Mouse (Mus musculus): ENCODE data around the gene Ccr9. TPM values are rescaled to one million over a fixed set of nuclear protein-coding genes. Genes with fewer than 3 reads are reported as not detected.

The Ccr9 gene
- polyA plus RNA-seq, 1 experiment from 2014 or later: 0.03 TPM

DNA sequence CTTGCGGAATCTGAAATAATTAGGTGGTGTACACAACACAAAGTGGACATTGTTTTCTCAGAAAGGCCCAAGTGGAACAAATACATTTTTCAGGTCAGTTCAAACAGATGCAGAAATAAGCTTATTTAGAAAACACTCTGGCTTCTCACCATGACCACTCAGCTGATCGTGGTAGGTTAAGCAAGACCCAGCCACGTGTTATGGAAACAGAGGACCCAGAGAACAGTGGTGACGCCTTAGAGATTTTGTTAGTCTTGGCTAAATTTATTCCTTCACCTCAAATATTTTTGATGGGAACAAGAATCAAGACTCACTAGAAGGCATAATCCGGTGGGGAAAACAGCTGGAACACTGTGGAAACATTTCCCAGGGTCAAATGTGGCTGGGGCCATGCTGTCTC, 8.0 kb downstream of the Ccr9 start:
- no peaks in the 10 kb centered on the region for H3K36me3 ChIP-seq (ENCODE audit: control insufficient read depth, insufficient read depth, low read length)
- no peak overlapping the region for H3K4me2 ChIP-seq (ENCODE audit: low read depth, severe bottlenecking)
- no peak overlapping the region for H3K27ac ChIP-seq (replicated peaks; ENCODE audit: low read depth, low read length)
- 82% methylated on average over 5 of the region's 5 CpGs for WGBS
- H3K27me3 ChIP-seq (ENCODE audit: control insufficient read depth, insufficient read depth, low read length): no peaks in the 10 kb centered on the region
- no peaks in the 10 kb centered on the region for H3K4me1 ChIP-seq (ENCODE audit: control insufficient read depth, insufficient read depth, low read length)
- no peaks in the 10 kb centered on the region for H3K9me3 ChIP-seq (ENCODE audit: control insufficient read depth, low read length)
- no peak overlapping the region for H3K9ac ChIP-seq (ENCODE audit: low read length)
- no peak for ATAC-seq (ENCODE audit: insufficient number of reproducible peaks, low FRiP score, low TSS enrichment, low read depth)
- no peak for DNase-seq (ENCODE audit: low spot score)
- H3K4me3 ChIP-seq (ENCODE audit: low read depth, low read length): no peak overlapping the region

- no peak overlapping the region for H3K4me3 ChIP-seq (ENCODE audit: low read depth, low read length)
- H3K27me3 ChIP-seq (ENCODE audit: control insufficient read depth, insufficient read depth, low read length): no peaks in the 10 kb centered on the region
- 67% methylated on average over 1 of the region's 1 CpGs for WGBS
- no peak overlapping the region for H3K4me2 ChIP-seq (ENCODE audit: low read depth, severe bottlenecking)
- H3K27ac ChIP-seq (replicated peaks; ENCODE audit: low read depth, low read length): no peak overlapping the region
- no peaks in the 10 kb centered on the region for H3K4me1 ChIP-seq (ENCODE audit: control insufficient read depth, insufficient read depth, low read length)
- DNase-seq (ENCODE audit: low spot score) (no peak), ATAC-seq (ENCODE audit: insufficient number of reproducible peaks, low FRiP score, low TSS enrichment, low read depth) (no peak)
- H3K9me3 ChIP-seq (ENCODE audit: control insufficient read depth, low read length): no peaks in the 10 kb centered on the region
- no peaks in the 10 kb centered on the region for H3K36me3 ChIP-seq (ENCODE audit: control insufficient read depth, insufficient read depth, low read length)
- H3K9ac ChIP-seq (ENCODE audit: low read length): no peak overlapping the region
Observed at GRCm38 (mm10) chr9:123688227-123688626, 10.0 kb downstream of the Ccr9 start.

DNA sequence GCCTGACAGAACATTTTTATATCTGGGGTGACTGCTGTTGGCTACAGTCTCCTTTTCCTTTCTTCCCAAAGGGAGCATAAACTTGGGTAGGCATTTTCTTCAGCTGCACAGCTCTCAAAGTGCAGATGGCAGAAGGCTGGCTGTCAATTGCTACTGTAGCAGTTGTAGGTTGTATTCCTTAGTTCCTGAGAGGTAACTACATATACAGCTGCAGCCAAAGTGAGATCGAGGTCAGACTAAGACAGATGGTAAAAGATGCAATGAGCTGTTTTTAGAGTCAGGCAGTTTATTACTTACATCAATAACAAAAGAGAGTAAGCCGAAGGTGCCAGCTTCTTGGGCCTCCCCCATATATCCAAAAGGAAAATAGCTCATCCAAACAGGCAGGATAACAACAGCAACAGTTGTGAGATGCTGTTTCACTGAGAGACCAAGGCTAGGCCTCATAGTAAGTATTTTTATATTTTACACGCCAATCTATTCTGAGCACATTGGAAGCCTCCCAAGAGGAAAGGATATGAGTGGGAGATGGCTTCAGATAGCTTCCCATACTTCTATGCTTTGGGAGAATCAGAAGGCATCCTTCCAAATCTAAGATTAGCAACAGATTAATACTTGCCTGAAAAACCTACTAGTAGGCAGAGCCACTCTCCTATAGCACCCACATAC, 17.5 kb downstream of the Ccr9 start:
- H3K4me2 ChIP-seq (ENCODE audit: low read depth, severe bottlenecking): no peak overlapping the region
- H3K9me3 ChIP-seq (ENCODE audit: control insufficient read depth, low read length): no peaks in the 10 kb centered on the region
- H3K27me3 ChIP-seq (ENCODE audit: control insufficient read depth, insufficient read depth, low read length): no peaks in the 10 kb centered on the region
- ATAC-seq (ENCODE audit: insufficient number of reproducible peaks, low FRiP score, low TSS enrichment, low read depth) (no peak), DNase-seq (ENCODE audit: low spot score) (no peak)
- peaks cover 2% of the 10 kb centered on the region; the same call in 1 of the 2 replicates for H3K36me3 ChIP-seq (ENCODE audit: control insufficient read depth, insufficient read depth, low read length)
- H3K9ac ChIP-seq (ENCODE audit: low read length): no peak overlapping the region
- H3K4me3 ChIP-seq (ENCODE audit: low read depth, low read length): no peak overlapping the region
- 86% methylated on average over 3 of the region's 3 CpGs for WGBS
- no peak overlapping the region for H3K27ac ChIP-seq (replicated peaks; ENCODE audit: low read depth, low read length)
- no peaks in the 10 kb centered on the region for H3K4me1 ChIP-seq (ENCODE audit: control insufficient read depth, insufficient read depth, low read length)

DNA sequence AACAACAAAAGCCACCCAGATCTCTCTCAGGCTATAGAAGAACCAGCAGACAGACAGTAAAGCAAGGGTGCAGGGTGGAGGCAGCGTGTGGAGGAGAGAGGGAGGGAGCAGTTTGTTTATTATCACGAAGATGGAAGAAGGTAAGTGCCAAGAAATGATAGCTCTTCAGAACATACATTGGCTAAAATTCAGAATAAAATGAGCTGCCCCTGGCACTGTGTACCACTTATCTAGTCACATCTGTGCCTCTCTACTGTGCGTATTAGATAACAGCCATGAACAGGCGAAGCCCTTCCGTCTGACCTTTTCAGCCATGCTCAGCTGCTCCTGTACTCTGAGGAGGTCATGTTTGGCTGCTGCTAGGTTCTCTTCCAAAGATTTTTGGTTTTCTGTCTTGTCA, 23.6 kb downstream of the Ccr9 start:
- H3K4me2 ChIP-seq (ENCODE audit: low read depth, severe bottlenecking): no peak overlapping the region
- peaks cover 2% of the 10 kb centered on the region; the same call in 1 of the 2 replicates for H3K36me3 ChIP-seq (ENCODE audit: control insufficient read depth, insufficient read depth, low read length)
- no peak overlapping the region for H3K9ac ChIP-seq (ENCODE audit: low read length)
- ATAC-seq (ENCODE audit: insufficient number of reproducible peaks, low FRiP score, low TSS enrichment, low read depth) (no peak), DNase-seq (ENCODE audit: low spot score) (no peak)
- H3K4me3 ChIP-seq (ENCODE audit: low read depth, low read length): no peak overlapping the region
- no peaks in the 10 kb centered on the region for H3K27me3 ChIP-seq (ENCODE audit: control insufficient read depth, insufficient read depth, low read length)
- no peak overlapping the region for H3K27ac ChIP-seq (replicated peaks; ENCODE audit: low read depth, low read length)
- WGBS: 91% methylated on average over 5 of the region's 5 CpGs
- H3K4me1 ChIP-seq (ENCODE audit: control insufficient read depth, insufficient read depth, low read length): no peaks in the 10 kb centered on the region
- no peaks in the 10 kb centered on the region for H3K9me3 ChIP-seq (ENCODE audit: control insufficient read depth, low read length)

DNA sequence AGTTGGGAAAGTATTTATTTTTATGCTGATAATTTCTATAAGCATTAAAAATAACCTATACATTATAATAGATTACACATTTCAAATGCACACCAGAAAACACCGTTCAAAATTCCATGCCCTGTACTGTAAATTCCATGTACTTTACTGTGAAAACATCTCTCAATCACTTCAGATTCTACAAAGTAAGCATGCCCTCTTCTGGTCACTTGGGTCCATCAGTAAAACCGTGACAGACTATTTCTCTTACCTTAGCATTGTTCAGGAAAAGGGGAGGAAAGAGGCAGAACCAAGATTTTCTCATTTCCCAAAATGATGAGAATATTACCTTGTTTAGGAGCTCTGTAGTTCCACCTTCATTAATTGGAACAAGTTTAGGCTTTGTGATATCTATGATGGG, 31.0 kb downstream of the Ccr9 start:
- no peak overlapping the region for H3K4me2 ChIP-seq (ENCODE audit: low read depth, severe bottlenecking)
- no peak for ATAC-seq (ENCODE audit: insufficient number of reproducible peaks, low FRiP score, low TSS enrichment, low read depth)
- no peaks in the 10 kb centered on the region; the same call in 1 of the 2 replicates for H3K36me3 ChIP-seq (ENCODE audit: control insufficient read depth, insufficient read depth, low read length)
- H3K4me1 ChIP-seq (ENCODE audit: control insufficient read depth, insufficient read depth, low read length): no peaks in the 10 kb centered on the region
- no peak overlapping the region for H3K27ac ChIP-seq (replicated peaks; ENCODE audit: low read depth, low read length)
- H3K4me3 ChIP-seq (ENCODE audit: low read depth, low read length): no peak overlapping the region
- WGBS: 60% methylated on average over 2 of the region's 2 CpGs
- no peaks in the 10 kb centered on the region for H3K27me3 ChIP-seq (ENCODE audit: control insufficient read depth, insufficient read depth, low read length)
- no peak for DNase-seq (ENCODE audit: low spot score)
- H3K9me3 ChIP-seq (ENCODE audit: control insufficient read depth, low read length): no peaks in the 10 kb centered on the region
- H3K9ac ChIP-seq (ENCODE audit: low read length): no peak overlapping the region

DNA sequence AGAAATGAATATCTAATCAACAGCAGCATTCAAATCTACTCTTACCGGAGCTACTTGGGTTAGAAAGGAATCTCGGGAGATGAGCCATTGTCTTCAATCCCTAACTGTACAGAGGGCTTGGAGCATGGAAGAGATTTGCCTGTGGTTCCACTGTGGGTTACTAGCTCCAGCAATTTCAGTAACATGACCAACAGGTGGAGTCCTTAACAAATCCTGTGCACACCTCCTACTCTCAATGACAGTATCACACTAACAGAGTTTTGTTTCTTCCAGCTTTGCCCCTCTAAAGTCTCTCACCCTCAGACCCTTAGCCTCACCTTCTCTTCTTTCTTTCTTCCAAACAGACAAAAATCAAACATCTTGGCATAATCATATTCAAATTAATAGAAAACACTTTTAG, 34.9 kb downstream of the Ccr9 start:
- no peak overlapping the region for H3K9ac ChIP-seq (ENCODE audit: low read length)
- H3K4me2 ChIP-seq (ENCODE audit: low read depth, severe bottlenecking): no peak overlapping the region
- WGBS: 95% methylated on average over 2 of the region's 2 CpGs
- H3K9me3 ChIP-seq (ENCODE audit: control insufficient read depth, low read length): no peaks in the 10 kb centered on the region
- no peaks in the 10 kb centered on the region; the same call in 1 of the 2 replicates for H3K36me3 ChIP-seq (ENCODE audit: control insufficient read depth, insufficient read depth, low read length)
- no peaks in the 10 kb centered on the region for H3K27me3 ChIP-seq (ENCODE audit: control insufficient read depth, insufficient read depth, low read length)
- H3K27ac ChIP-seq (replicated peaks; ENCODE audit: low read depth, low read length): no peak overlapping the region
- no peaks in the 10 kb centered on the region for H3K4me1 ChIP-seq (ENCODE audit: control insufficient read depth, insufficient read depth, low read length)
- no peak for DNase-seq (ENCODE audit: low spot score)
- no peak overlapping the region for H3K4me3 ChIP-seq (ENCODE audit: low read depth, low read length)
- ATAC-seq (ENCODE audit: insufficient number of reproducible peaks, low FRiP score, low TSS enrichment, low read depth): no peak

- Histone ChIP-seq H3K27me3 (ENCODE audit: control insufficient read depth, insufficient read depth, low read length) (no peaks in the 10 kb centered on the region), H3K36me3 (ENCODE audit: control insufficient read depth, insufficient read depth, low read length) (no peaks in the 10 kb centered on the region), H3K9ac (ENCODE audit: low read length) (no peak overlapping the region), H3K9me3 (ENCODE audit: control insufficient read depth, low read length) (no peaks in the 10 kb centered on the region), H3K4me2 (ENCODE audit: low read depth, severe bottlenecking) (no peak overlapping the region), H3K4me1 (ENCODE audit: control insufficient read depth, insufficient read depth, low read length) (no peaks in the 10 kb centered on the region), H3K27ac (replicated peaks; ENCODE audit: low read depth, low read length) (no peak overlapping the region), H3K4me3 (ENCODE audit: low read depth, low read length) (no peak overlapping the region)
- DNase-seq (ENCODE audit: low spot score): no peak
- no peak for ATAC-seq (ENCODE audit: insufficient number of reproducible peaks, low FRiP score, low TSS enrichment, low read depth)
- 42% methylated on average over 3 of the region's 3 CpGs for WGBS
Observed at GRCm38 (mm10) chr9:123716301-123716700, 38.1 kb downstream of the Ccr9 start.

DNA sequence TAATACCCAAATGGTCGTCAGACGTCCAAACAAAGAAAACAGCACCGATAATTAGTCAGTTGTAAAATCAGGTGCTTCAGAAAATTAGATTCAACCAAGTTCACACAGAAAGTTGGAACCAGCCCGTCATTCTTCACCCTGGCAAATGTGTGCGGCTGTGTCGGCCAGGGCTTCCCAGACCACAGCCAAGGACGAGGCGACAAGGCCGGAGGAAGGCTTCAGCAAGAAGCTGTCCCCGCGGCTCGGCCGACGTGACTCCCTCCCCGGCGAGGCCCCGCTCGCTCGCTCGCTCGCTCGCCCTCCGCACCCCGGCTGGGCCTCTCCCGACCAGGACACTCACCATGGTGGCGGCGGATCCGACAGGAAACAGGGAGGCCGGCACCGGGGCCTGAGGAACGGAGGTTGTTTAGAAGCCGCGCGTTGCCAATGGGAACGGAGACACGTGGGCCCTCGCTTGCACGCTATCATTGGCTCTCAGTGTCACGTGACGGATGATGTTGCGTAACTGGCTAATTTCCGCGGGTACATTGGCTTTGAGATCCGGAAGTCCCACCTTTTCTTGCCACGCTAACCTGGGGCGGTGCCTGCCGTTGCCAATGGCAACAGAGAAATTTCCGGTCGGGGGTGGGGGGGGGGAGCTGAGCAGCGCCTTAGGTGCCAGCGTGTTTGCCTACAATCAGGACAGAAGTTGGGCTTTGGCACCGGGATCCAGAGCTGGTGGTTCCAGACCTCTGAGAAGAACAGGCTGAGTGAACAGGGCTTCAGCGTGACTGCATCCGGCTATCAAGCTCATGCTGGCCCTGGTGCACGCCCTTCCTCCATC, 39.2 kb downstream of the Ccr9 start, which contains the start of gene Lztfl1:
Gene Lztfl1 (minus strand): TSS at position 512 of the 823 bp plus-strand sequence.
- Histone ChIP-seq H3K4me2 (ENCODE audit: low read depth, severe bottlenecking) (peak within 1 kb of the TSS; percentile 61), H3K27me3 (ENCODE audit: control insufficient read depth, insufficient read depth, low read length) (no peaks in the 10 kb centered on the region), H3K9ac (ENCODE audit: low read length) (peak within 1 kb of the TSS; percentile 77), H3K27ac (replicated peaks; ENCODE audit: low read depth, low read length) (no peak within 1 kb of the TSS), H3K4me3 (ENCODE audit: low read depth, low read length) (peak within 1 kb of the TSS; percentile 83), H3K36me3 (ENCODE audit: control insufficient read depth, insufficient read depth, low read length) (no peaks in the 10 kb centered on the region), H3K4me1 (ENCODE audit: control insufficient read depth, insufficient read depth, low read length) (no peaks in the 10 kb centered on the region), H3K9me3 (ENCODE audit: control insufficient read depth, low read length) (no peaks in the 10 kb centered on the region)
- WGBS: under 1% methylated on average over 55 of the region's 55 CpGs
- ATAC-seq (ENCODE audit: insufficient number of reproducible peaks, low FRiP score, low TSS enrichment, low read depth) (peak; percentile 99), DNase-seq (ENCODE audit: low spot score) (peak; percentile 96)

Measured in limb, embryonic 11.5 days (tissue).